Mouse (Mus musculus): Measurements from ENCODE around the gene Ooep. TPM values are rescaled to one million over a fixed set of nuclear protein-coding genes. Genes with fewer than 3 reads are reported as not detected.

The Ooep gene
- total RNA-seq (2015; ENCODE audit: low replicate concordance) (not detected in 2 replicates), total RNA-seq (2017; ENCODE audit: low replicate concordance) (not detected in 2 replicates)

DNA sequence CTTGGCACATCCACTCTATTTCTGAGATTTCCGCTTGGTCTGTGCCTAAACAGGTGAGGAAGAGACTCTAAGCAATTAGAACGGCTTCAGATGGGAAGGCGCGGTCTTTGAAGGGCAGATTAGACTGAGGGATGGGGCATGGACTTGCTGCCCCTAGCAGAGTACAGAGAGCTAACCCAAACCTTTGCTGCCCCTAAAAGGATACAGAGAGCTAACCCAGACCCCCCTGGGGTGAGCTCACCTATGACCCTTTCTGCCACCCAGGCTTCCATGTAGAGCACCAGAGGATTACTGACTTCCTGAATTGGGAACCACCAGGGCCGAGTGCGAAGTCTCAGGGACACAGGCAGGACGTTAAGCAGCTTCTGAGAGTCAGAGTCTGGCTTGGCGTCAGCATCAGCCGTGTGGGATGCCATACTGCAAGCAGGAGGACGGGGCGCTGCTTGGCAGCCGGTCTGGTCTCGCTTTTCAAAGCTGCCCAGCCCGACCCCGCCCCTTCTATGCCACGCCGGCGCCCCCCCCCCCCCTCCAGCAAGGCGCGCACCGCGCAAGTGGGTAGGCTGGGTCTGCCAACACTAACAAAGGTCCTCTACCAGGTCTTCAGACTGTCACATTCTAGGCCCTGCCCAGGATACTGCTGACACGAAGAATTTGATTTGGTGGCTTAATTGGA is at the start of gene Ooep:
Ooep (minus strand) TSS at position 613 of the 673 bp plus-strand sequence.
- no peak for ATAC-seq (replicated peaks; ENCODE audit: low FRiP score, poor library complexity, severe bottlenecking)

DNA sequence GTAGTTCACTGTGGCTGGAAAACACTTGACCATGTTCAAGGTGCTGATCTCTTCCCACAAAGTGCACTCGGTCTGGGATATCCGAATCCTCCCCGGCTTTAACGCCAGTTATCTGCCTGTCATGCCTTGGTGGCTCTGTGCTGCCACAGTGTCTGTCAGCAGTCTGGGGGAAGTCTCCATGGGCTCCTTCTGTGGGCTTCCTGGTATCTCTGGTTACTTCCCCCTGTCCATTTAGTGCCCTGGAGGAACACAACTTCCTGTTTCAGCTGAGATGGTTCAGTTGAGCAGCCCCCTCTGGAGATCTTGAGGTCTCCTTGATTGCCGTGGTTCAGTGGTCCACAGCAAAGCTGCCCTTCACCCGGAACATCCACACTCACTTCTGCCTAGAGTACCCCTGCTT is 49.7 kb upstream of the Ooep start:
- ATAC-seq (replicated peaks; ENCODE audit: low FRiP score, poor library complexity, severe bottlenecking) = no peak

DNA sequence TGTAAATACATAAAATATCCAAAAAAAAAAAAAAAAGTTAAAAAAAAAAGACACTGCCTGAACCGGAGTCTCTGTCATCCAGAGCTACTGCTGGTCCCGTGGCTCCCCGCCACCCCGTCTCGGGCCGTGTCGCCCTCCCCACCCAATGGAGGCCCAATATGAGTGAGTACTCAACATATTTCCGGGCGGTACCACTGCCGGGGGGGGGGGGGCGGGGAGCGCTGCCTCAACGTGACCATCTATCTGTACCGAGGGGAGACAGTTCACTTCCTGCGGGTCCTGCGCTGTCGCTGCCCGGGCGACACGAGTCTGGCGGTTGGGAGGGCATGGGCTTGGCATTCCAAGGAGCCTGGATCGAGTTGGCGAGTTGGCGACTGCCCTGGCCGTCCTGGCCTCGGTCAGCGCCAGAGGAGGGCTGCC is 48.8 kb upstream of the Ooep start:
- ATAC-seq (replicated peaks; ENCODE audit: low FRiP score, poor library complexity, severe bottlenecking) = no peak

DNA sequence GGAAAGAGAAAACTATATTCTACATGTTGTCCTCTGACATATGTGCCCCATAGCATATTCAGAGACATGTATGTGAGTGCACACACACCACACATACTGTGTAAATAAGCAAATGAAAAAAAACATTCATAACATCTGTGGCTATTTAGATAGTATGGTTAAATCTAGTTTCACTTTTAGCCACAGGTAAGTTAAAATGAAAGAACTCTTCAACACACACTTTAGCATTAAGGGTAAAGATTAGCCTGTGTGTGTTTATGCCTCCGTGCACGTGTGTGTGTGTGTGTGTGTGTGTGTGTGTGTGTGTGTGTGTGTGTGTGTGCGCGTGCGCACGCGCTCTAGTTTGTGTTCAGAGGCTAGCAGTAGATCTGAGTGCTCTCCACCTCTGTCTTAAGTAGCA is 23.1 kb upstream of the Ooep start:
- ATAC-seq (replicated peaks; ENCODE audit: low FRiP score, poor library complexity, severe bottlenecking) = no peak

DNA sequence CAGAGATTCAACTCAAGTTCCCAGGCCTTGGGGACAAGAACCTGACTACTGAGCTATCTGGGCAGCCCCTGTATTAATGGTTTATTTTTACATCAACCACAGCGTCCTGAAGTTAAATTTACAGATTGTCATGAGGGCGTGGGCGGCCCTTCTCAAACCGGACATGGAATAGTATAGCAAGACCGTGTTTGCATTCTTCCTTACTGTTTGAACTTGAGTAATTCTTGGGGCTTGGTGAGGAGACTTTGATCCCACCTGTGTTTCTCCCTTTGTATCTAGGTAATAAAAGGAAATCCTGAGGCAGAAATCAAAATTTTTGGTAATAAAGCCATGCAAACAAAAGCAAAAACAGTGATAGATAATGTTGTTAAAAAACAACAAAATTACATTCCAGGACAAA is 22.0 kb upstream of the Ooep start:
- ATAC-seq (replicated peaks; ENCODE audit: low FRiP score, poor library complexity, severe bottlenecking) = no peak

DNA sequence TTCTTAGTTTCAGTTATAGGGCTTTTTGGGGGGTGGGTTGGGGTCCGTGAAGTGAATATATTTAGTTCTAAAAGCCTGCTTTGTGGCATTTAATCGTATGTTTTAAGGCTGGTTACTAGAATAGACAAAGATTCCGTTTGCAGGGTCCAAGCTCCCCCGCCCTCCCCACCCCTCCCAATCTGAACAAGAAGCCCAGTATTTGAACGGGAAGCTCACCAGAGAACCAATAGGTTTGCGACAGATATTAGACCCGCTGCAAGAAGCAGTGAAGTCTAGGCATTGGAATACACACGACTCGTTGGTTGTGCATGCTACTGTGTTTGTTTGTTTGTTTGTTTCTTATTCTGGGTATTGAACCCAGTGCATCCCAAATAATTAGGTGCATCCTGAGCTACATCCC is 18.0 kb upstream of the Ooep start:
- ATAC-seq (replicated peaks; ENCODE audit: low FRiP score, poor library complexity, severe bottlenecking) = no peak

GRCm38 (mm10) chr9:78395630-78396351 is 17.3 kb upstream of the Ooep start, which contains the start of gene Ddx43:
Ddx43 (plus strand) TSS chr9:78395777.
- ATAC-seq (replicated peaks; ENCODE audit: low FRiP score, poor library complexity, severe bottlenecking) = no peak

DNA sequence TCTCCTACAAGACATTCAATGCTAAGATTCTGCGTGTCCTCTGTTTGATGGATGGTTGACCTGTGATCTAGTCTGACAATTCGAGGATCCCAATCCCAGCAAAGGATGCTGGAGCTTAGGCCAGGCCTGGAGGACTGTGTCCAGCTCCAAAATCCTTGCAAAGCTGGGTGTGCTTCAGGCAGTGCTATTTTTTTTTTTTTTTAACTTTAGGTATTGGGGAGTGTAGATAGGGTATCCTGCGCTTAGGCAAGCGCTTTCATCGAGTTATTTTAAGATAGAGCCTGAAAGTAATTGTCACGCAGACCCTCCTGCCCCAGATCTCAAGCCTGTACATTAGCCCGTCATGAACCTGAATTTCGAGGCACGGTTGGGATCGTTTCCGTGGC is 16.7 kb upstream of the Ooep start:
- no peak for ATAC-seq (replicated peaks; ENCODE audit: low FRiP score, poor library complexity, severe bottlenecking)

- no peak for ATAC-seq (replicated peaks; ENCODE audit: low FRiP score, poor library complexity, severe bottlenecking)
These were observed 16.1 kb upstream of the Ooep start for GRCm38 (mm10) chr9:78394602-78395001.

GRCm38 (mm10) chr9:78393741-78394140 is 15.2 kb upstream of the Ooep start:
- ATAC-seq (replicated peaks; ENCODE audit: low FRiP score, poor library complexity, severe bottlenecking) = no peak

GRCm38 (mm10) chr9:78389981-78390380 is 11.5 kb upstream of the Ooep start:
- no peak for ATAC-seq (replicated peaks; ENCODE audit: low FRiP score, poor library complexity, severe bottlenecking)

GRCm38 (mm10) chr9:78386947-78387346 is 8.4 kb upstream of the Ooep start:
- no peak for ATAC-seq (replicated peaks; ENCODE audit: low FRiP score, poor library complexity, severe bottlenecking)

GRCm38 (mm10) chr9:78385893-78386292 is 7.4 kb upstream of the Ooep start:
- no peak for ATAC-seq (replicated peaks; ENCODE audit: low FRiP score, poor library complexity, severe bottlenecking)

GRCm38 (mm10) chr9:78377546-78377945 is 979 bp downstream of the Ooep start:
- ATAC-seq (replicated peaks; ENCODE audit: low FRiP score, poor library complexity, severe bottlenecking) = no peak

GRCm38 (mm10) chr9:78375486-78375885 is 3.0 kb downstream of the Ooep start:
- no peak for ATAC-seq (replicated peaks; ENCODE audit: low FRiP score, poor library complexity, severe bottlenecking)

GRCm38 (mm10) chr9:78374885-78375389 is 3.6 kb downstream of the Ooep start:
- ATAC-seq (replicated peaks; ENCODE audit: low FRiP score, poor library complexity, severe bottlenecking) = no peak

- ATAC-seq (replicated peaks; ENCODE audit: low FRiP score, poor library complexity, severe bottlenecking) = no peak
These were observed 4.1 kb downstream of the Ooep start for GRCm38 (mm10) chr9:78374397-78374796.

- ATAC-seq (replicated peaks; ENCODE audit: low FRiP score, poor library complexity, severe bottlenecking) = no peak
These were observed 5.6 kb downstream of the Ooep start for GRCm38 (mm10) chr9:78372827-78373504.

- no peak for ATAC-seq (replicated peaks; ENCODE audit: low FRiP score, poor library complexity, severe bottlenecking)
These were observed 7.1 kb downstream of the Ooep start for GRCm38 (mm10) chr9:78371441-78371840.

- no peak for ATAC-seq (replicated peaks; ENCODE audit: low FRiP score, poor library complexity, severe bottlenecking)
These were observed 8.7 kb downstream of the Ooep start for GRCm38 (mm10) chr9:78369786-78370185.

- no peak for ATAC-seq (replicated peaks; ENCODE audit: low FRiP score, poor library complexity, severe bottlenecking)
These were observed 9.2 kb downstream of the Ooep start for GRCm38 (mm10) chr9:78369349-78369748.
